Mouse (Mus musculus): ENCODE results near the gene Olfml2a.

Olfml2a gene

DNA sequence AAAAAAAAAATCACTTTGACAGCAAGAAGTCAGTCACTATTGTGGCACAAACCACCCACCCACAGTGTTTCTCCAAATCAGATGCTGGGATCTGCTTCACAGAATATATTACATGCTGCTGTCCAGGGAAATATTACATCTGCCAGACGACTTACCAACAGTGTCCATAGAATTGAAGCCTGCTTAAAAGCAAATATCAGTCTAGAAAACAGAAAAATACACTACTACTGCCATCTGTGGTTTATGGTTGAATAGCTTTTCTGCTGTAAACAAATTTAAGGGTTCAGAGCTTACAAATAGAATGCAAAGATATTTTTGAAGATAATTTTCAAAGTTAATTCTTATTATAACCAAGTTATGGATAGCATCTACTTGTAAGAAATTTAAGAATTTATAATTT, 10.4 kb upstream of the Olfml2a start:
- no peaks in the 10 kb centered on the region for H3K9me3 ChIP-seq (ENCODE audit: low read length)
- no peak overlapping the region for H3K4me3 ChIP-seq (replicated peaks; ENCODE audit: low read length)
- no peaks in the 10 kb centered on the region for H3K36me3 ChIP-seq (ENCODE audit: insufficient read depth, low read length)
- TF ChIP-seq NANOG (IDR thresholded peaks at IDR 0.05; ENCODE audit: borderline replicate concordance, low read length): no peak
- TF ChIP-seq POU5F1 (IDR thresholded peaks at IDR 0.05; ENCODE audit: borderline replicate concordance, low read length): no peak
- TF ChIP-seq CTCF (conservative IDR thresholded peaks at IDR 0.05; ENCODE audit: low read length): no peak
- H3K4me1 ChIP-seq (replicated peaks; ENCODE audit: low read depth, low read length): peaks cover 46% of the 10 kb centered on the region
- peaks cover 11% of the 10 kb centered on the region for H3K27me3 ChIP-seq (ENCODE audit: insufficient read depth, low read length)

DNA sequence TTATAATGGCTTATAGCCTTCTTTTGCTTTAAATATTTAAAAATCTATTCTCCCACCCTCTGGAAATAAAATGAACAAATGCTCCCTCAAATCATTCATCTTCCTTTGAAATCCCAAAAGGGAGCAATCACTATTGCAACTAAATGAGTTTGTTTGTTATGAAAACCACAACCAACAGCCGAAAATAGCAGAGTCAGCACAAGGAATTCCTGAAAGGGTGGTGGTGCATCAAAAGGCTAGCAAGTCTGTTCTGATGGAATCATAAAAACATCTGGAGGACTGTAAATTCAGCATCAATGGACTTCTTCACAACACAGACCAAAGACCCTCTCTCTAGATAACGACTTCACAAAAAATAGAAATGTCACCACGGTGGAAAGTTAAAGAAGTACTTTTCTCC, 8.3 kb upstream of the Olfml2a start:
- peaks cover 20% of the 10 kb centered on the region for H3K27me3 ChIP-seq (ENCODE audit: insufficient read depth, low read length)
- no peak overlapping the region for H3K4me3 ChIP-seq (replicated peaks; ENCODE audit: low read length)
- H3K9me3 ChIP-seq (ENCODE audit: low read length): no peaks in the 10 kb centered on the region
- peaks cover 33% of the 10 kb centered on the region for H3K4me1 ChIP-seq (replicated peaks; ENCODE audit: low read depth, low read length)
- no peaks in the 10 kb centered on the region for H3K36me3 ChIP-seq (ENCODE audit: insufficient read depth, low read length)
- no peak for TF ChIP-seq POU5F1 (IDR thresholded peaks at IDR 0.05; ENCODE audit: borderline replicate concordance, low read length)
- TF ChIP-seq CTCF (conservative IDR thresholded peaks at IDR 0.05; ENCODE audit: low read length): no peak
- TF ChIP-seq NANOG (IDR thresholded peaks at IDR 0.05; ENCODE audit: borderline replicate concordance, low read length): no peak

DNA sequence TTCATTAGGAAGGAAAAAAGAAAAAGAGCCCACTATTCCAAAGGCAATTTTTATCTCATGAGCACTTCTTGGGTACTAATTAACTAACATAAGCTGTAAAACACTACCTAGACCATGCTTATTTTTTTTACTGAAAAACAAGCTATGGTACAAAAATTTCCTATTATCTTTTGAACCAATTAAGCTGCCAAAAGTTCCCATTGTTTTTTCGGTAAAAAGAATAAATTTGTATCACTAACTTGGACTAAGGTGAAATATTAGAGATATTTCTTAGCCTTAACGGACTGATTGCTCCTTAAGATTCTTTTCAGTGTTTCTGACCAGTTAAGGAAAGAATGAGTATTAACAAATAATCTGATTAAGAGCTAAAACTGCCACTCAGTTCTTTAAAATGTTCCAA, 7.9 kb upstream of the Olfml2a start:
- Histone ChIP-seq H3K4me3 (replicated peaks; ENCODE audit: low read length) (no peak overlapping the region), H3K4me1 (replicated peaks; ENCODE audit: low read depth, low read length) (peaks cover 29% of the 10 kb centered on the region), H3K27me3 (ENCODE audit: insufficient read depth, low read length) (peaks cover 24% of the 10 kb centered on the region), H3K36me3 (ENCODE audit: insufficient read depth, low read length) (no peaks in the 10 kb centered on the region), H3K9me3 (ENCODE audit: low read length) (no peaks in the 10 kb centered on the region)
- TF ChIP-seq POU5F1 (IDR thresholded peaks at IDR 0.05; ENCODE audit: borderline replicate concordance, low read length) (no peak), CTCF (conservative IDR thresholded peaks at IDR 0.05; ENCODE audit: low read length) (no peak), NANOG (IDR thresholded peaks at IDR 0.05; ENCODE audit: borderline replicate concordance, low read length) (no peak)

DNA sequence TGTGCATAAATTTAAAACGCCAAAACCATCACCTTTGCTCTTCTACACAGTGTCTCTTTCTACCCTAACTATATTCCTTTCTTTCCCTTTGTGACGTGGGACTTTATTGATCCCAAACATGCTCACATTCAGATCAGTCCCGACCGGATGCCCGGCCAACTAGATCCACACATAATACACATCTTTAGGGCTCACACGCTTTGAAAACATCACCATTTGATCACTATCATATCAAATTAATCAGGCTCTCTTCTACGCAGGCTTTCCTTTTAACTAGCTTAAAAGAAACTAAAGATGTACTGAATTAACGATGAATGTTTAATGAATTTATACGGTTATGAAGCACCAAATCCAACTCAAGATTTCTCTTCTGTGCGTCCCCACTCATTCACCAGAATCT, 7.2 kb upstream of the Olfml2a start:
- no peaks in the 10 kb centered on the region for H3K9me3 ChIP-seq (ENCODE audit: low read length)
- H3K27me3 ChIP-seq (ENCODE audit: insufficient read depth, low read length): peaks cover 29% of the 10 kb centered on the region
- TF ChIP-seq NANOG (IDR thresholded peaks at IDR 0.05; ENCODE audit: borderline replicate concordance, low read length): no peak
- no peak for TF ChIP-seq POU5F1 (IDR thresholded peaks at IDR 0.05; ENCODE audit: borderline replicate concordance, low read length)
- TF ChIP-seq CTCF (conservative IDR thresholded peaks at IDR 0.05; ENCODE audit: low read length): no peak
- no peaks in the 10 kb centered on the region for H3K36me3 ChIP-seq (ENCODE audit: insufficient read depth, low read length)
- peaks cover 29% of the 10 kb centered on the region for H3K4me1 ChIP-seq (replicated peaks; ENCODE audit: low read depth, low read length)
- peak overlapping the region; percentile 97 for H3K4me3 ChIP-seq (replicated peaks; ENCODE audit: low read length)

DNA sequence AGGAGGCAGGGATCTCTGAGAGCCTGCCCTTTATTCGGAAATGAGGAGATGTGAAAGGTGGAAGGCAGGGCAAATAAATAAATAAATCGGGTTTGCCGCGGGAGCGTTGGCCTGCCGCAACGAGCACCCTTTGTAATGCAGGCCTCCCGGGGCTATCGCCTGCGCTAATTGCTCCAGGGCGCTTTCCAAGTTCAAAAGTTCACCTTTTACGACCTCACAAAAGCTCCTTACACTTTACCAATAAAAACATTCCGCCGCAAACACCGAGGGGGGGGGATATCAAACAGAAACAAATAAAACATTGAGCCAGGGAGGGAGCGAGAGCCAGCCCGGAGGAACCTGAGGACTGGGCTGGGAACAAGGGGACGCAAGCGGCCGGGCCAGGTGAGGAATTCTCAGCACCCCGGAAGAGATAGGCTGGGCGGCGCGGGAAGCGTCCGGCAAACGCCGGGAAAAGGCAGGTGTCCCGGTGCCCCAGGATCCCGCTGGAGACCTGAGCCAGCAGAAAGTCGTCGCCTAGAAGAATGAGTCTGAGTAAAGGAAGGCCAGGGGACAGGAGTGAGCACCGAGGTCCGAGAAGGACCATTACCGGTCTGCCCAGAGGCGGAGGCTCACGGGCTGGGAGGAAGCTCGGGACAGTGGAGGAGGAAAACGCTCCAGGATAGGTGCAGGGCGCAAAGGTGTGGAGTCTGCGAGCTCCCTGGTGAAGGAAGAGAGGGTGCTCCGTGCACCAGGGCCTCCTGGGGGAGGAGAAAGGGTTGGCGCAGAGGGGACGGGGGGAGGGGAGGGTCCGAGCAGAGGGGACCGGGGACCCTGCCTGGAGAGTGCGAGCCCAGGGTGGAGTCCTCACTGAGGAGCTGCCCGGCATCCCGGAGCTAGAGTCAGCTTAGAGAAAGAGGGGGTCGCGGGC, 6.4 kb upstream of the Olfml2a start:
- TF ChIP-seq POU5F1 (IDR thresholded peaks at IDR 0.05; ENCODE audit: borderline replicate concordance, low read length): peak; percentile 64; the same call in 1 of the 2 replicates
- no peak for TF ChIP-seq CTCF (conservative IDR thresholded peaks at IDR 0.05; ENCODE audit: low read length)
- peak; percentile 38; the same call in 1 of the 2 replicates for TF ChIP-seq NANOG (IDR thresholded peaks at IDR 0.05; ENCODE audit: borderline replicate concordance, low read length)
- Histone ChIP-seq H3K4me3 (replicated peaks; ENCODE audit: low read length) (peak overlapping the region; percentile 97), H3K27me3 (ENCODE audit: insufficient read depth, low read length) (peaks cover 35% of the 10 kb centered on the region), H3K36me3 (ENCODE audit: insufficient read depth, low read length) (no peaks in the 10 kb centered on the region), H3K9me3 (ENCODE audit: low read length) (no peaks in the 10 kb centered on the region), H3K4me1 (replicated peaks; ENCODE audit: low read depth, low read length) (peaks cover 33% of the 10 kb centered on the region)

DNA sequence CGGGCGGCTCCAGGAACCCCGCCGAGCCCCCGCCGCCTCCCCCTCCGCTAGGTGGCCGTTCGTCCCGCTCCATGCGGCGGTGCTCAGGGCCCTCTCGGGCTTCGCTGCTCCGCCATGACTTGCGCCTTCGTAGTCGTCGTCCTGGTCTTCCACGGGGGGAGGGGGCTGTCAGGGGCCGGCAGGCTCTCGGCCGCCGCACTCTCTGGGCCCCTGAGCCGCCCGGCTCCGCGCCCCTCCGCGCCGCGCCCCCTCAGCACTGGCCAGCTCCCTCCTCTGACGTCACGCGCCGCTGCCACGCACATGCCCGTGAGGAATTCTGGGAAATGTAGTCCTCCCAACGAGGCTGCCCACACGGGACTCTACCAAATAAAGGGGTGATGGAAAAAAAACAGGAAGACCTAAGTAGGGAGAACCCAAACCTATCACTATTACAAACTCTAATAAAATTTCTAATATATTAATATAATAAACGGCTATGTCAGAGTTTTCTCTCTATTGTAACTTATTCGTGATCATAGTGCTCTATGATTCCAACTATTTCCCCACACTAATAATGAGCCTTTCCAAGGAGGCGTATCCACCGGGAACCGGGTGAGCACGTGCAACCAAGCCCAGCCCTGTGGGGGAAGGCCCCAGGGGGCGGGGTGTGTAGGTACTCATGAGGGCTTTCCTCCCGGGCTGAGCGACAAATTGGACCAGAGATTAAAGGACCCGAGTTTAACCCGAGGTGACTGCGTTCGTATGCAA, 5.5 kb upstream of the Olfml2a start:
- peaks cover 40% of the 10 kb centered on the region for H3K4me1 ChIP-seq (replicated peaks; ENCODE audit: low read depth, low read length)
- H3K36me3 ChIP-seq (ENCODE audit: insufficient read depth, low read length): no peaks in the 10 kb centered on the region
- peak overlapping the region; percentile 97 for H3K4me3 ChIP-seq (replicated peaks; ENCODE audit: low read length)
- H3K27me3 ChIP-seq (ENCODE audit: insufficient read depth, low read length): peaks cover 43% of the 10 kb centered on the region
- H3K9me3 ChIP-seq (ENCODE audit: low read length): no peaks in the 10 kb centered on the region
- TF ChIP-seq NANOG (IDR thresholded peaks at IDR 0.05; ENCODE audit: borderline replicate concordance, low read length) (no peak), CTCF (conservative IDR thresholded peaks at IDR 0.05; ENCODE audit: low read length) (no peak), POU5F1 (IDR thresholded peaks at IDR 0.05; ENCODE audit: borderline replicate concordance, low read length) (no peak)

DNA sequence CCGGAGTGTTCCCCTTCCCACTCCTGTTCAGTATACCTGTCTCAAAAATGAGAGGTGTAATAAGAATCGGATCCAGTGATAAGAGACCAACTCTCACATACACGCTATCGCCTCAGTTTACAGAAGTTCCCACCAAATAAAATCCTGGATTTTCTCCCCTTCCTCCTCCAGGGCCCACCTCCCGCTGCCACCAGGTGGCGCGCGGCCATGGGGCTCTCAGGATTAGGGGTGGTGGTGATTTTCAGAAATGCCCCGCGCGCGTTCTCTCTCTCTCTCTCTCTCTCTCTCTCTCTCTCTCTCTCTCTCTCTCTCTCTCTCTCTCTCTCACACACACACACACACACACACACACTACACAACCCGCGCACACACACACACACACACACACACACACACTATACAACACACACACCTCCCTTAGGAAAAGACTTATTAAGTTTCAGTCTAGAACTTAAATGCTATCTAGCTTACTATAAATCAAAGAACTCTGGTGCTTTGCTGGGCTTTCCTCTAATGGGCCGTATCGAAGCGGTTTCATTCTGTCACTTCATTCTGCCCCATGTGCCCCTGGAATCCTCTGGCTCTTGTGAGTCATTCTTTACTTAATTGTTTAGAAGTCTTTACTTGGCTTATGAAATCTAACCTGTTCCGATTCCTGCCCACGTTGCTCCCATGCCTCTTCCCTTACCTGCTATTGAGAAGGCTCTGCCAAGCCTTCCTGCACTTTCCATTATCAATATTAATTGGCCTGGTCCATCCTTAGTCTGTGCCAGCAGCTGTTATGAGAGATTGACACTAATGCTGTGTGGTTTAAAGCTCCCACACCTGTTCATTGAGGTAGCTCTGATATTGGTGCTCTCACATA, 4.4 kb upstream of the Olfml2a start, which contains the start of gene Nr6a1:
Gene Nr6a1, minus strand, starts transcription at position 574 of the 865 bp plus-strand sequence.
- no peaks in the 10 kb centered on the region for H3K36me3 ChIP-seq (ENCODE audit: insufficient read depth, low read length)
- H3K4me1 ChIP-seq (replicated peaks; ENCODE audit: low read depth, low read length): peaks cover 44% of the 10 kb centered on the region
- no peaks in the 10 kb centered on the region for H3K9me3 ChIP-seq (ENCODE audit: low read length)
- peak within 1 kb of the TSS; percentile 97 for H3K4me3 ChIP-seq (replicated peaks; ENCODE audit: low read length)
- H3K27me3 ChIP-seq (ENCODE audit: insufficient read depth, low read length): peaks cover 49% of the 10 kb centered on the region
- TF ChIP-seq NANOG (IDR thresholded peaks at IDR 0.05; ENCODE audit: borderline replicate concordance, low read length) (no peak), CTCF (conservative IDR thresholded peaks at IDR 0.05; ENCODE audit: low read length) (peak; percentile 88)
